Mouse (Mus musculus): ENCODE results near the gene Taf1d. TPM values are rescaled to one million over a fixed set of nuclear protein-coding genes. Genes with fewer than 3 reads are reported as not detected.
A peak's percentile ranks its signal among the peaks of the same experiment; 100 is the strongest.
"Not testable (repeated sequence)": the region's sequence is repeated elsewhere in the genome, so short reads cannot be mapped to it uniquely, and the experiment has no call there.

Taf1d gene
- total RNA-seq, 1 experiment, result 1,438 TPM

GRCm38 (mm10) chr9:15301399-15301798 is 4.6 kb upstream of the Taf1d start:
- TF ChIP-seq HCFC1 (IDR thresholded peaks at IDR 0.05; ENCODE audit: borderline replicate concordance, insufficient read depth, low read length), result no peak
- TF ChIP-seq CHD2 (IDR thresholded peaks at IDR 0.05; ENCODE audit: low read depth, low read length), result no peak
- TF ChIP-seq ZC3H11A (IDR thresholded peaks at IDR 0.05; ENCODE audit: borderline replicate concordance, low read depth, low read length), result no peak
- no peak for TF ChIP-seq MAFK (IDR thresholded peaks at IDR 0.05; ENCODE audit: insufficient read depth, low read depth, low read length)
- no peak for TF ChIP-seq ZNF384 (IDR thresholded peaks at IDR 0.05; ENCODE audit: low read depth, low read length)
- Histone ChIP-seq H3K27ac (ENCODE audit: insufficient read depth, low read depth, low read length, poor library complexity, severe bottlenecking) (no peak overlapping the region), H3K36me3 (ENCODE audit: control insufficient read depth, insufficient read depth, low read length, poor library complexity, severe bottlenecking) (no peaks in the 10 kb centered on the region), H3K4me3 (ENCODE audit: insufficient read depth in 1 of 2, low read depth in 1 of 2, low read length in 2 of 2, poor library complexity in 1 of 2, severe bottlenecking in 1 of 2) (no peak overlapping the region), H3K9ac (ENCODE audit: insufficient read depth, low read depth, low read length, poor library complexity, severe bottlenecking) (0 out of 2 replicates have a peak overlapping the region, but pooled peaks have one; percentile 4), H3K9me3 (ENCODE audit: control insufficient read depth, insufficient read depth, low read depth, low read length) (no peaks in the 10 kb centered on the region), H3K4me1 (ENCODE audit: control insufficient read depth in 2 of 2, insufficient read depth in 2 of 2, low read length in 2 of 2, poor library complexity in 1 of 2) (no peaks in the 10 kb centered on the region)
- no peak for DNase-seq (ENCODE audit: low read depth, low spot score)
- in situ Hi-C loops (cut with MboI; ENCODE audit: low sequenced_read_pairs in 2 of 2, unreplicated experiment in 2 of 2), result no loop called here

GRCm38 (mm10) chr9:15302006-15302405 is 4.0 kb upstream of the Taf1d start:
- H3K4me3 ChIP-seq (ENCODE audit: insufficient read depth in 1 of 2, low read depth in 1 of 2, low read length in 2 of 2, poor library complexity in 1 of 2, severe bottlenecking in 1 of 2); in situ Hi-C loops (cut with MboI; ENCODE audit: low sequenced_read_pairs in 2 of 2, unreplicated experiment in 2 of 2); H3K4me1 ChIP-seq (ENCODE audit: control insufficient read depth in 2 of 2, insufficient read depth in 2 of 2, low read length in 2 of 2, poor library complexity in 1 of 2); DNase-seq (ENCODE audit: low read depth, low spot score); H3K27ac ChIP-seq (ENCODE audit: insufficient read depth, low read depth, low read length, poor library complexity, severe bottlenecking); H3K36me3 ChIP-seq (ENCODE audit: control insufficient read depth, insufficient read depth, low read length, poor library complexity, severe bottlenecking); H3K9me3 ChIP-seq (ENCODE audit: control insufficient read depth, insufficient read depth, low read depth, low read length); H3K9ac ChIP-seq (ENCODE audit: insufficient read depth, low read depth, low read length, poor library complexity, severe bottlenecking): not testable (repeated sequence)

- TF ChIP-seq ZC3H11A (IDR thresholded peaks at IDR 0.05; ENCODE audit: borderline replicate concordance, low read depth, low read length) (no peak), HCFC1 (IDR thresholded peaks at IDR 0.05; ENCODE audit: borderline replicate concordance, insufficient read depth, low read length) (no peak), CHD2 (IDR thresholded peaks at IDR 0.05; ENCODE audit: low read depth, low read length) (no peak), ZNF384 (IDR thresholded peaks at IDR 0.05; ENCODE audit: low read depth, low read length) (no peak), MAFK (IDR thresholded peaks at IDR 0.05; ENCODE audit: insufficient read depth, low read depth, low read length) (no peak)
- in situ Hi-C loops (cut with MboI; ENCODE audit: low sequenced_read_pairs in 2 of 2, unreplicated experiment in 2 of 2), result no loop called here
- Histone ChIP-seq H3K4me3 (ENCODE audit: insufficient read depth in 1 of 2, low read depth in 1 of 2, low read length in 2 of 2, poor library complexity in 1 of 2, severe bottlenecking in 1 of 2) (no peak overlapping the region), H3K4me1 (ENCODE audit: control insufficient read depth in 2 of 2, insufficient read depth in 2 of 2, low read length in 2 of 2, poor library complexity in 1 of 2) (no peaks in the 10 kb centered on the region; a peak in 1 of 4 replicates), H3K9ac (ENCODE audit: insufficient read depth, low read depth, low read length, poor library complexity, severe bottlenecking) (no peak overlapping the region), H3K9me3 (ENCODE audit: control insufficient read depth, insufficient read depth, low read depth, low read length) (no peaks in the 10 kb centered on the region), H3K27ac (ENCODE audit: insufficient read depth, low read depth, low read length, poor library complexity, severe bottlenecking) (no peak overlapping the region), H3K36me3 (ENCODE audit: control insufficient read depth, insufficient read depth, low read length, poor library complexity, severe bottlenecking) (peaks cover 11% of the 10 kb centered on the region)
- DNase-seq (ENCODE audit: low read depth, low spot score), result no peak
Observed at GRCm38 (mm10) chr9:15302881-15303280, 3.1 kb upstream of the Taf1d start.

GRCm38 (mm10) chr9:15306398-15307119 is 545 bp downstream of the Taf1d start, which contains the start of gene 4931406C07Rik:
Gene 4931406C07Rik, minus strand, starts transcription at chr9:15306448.
- in situ Hi-C loops (cut with MboI; ENCODE audit: low sequenced_read_pairs in 2 of 2, unreplicated experiment in 2 of 2), result no loop called here
- no peaks in the 10 kb centered on the region for H3K9me3 ChIP-seq (ENCODE audit: control insufficient read depth, insufficient read depth, low read depth, low read length)
- no peaks in the 10 kb centered on the region; a peak in 1 of 4 replicates for H3K4me1 ChIP-seq (ENCODE audit: control insufficient read depth in 2 of 2, insufficient read depth in 2 of 2, low read length in 2 of 2, poor library complexity in 1 of 2)
- no peak for DNase-seq (ENCODE audit: low read depth, low spot score)
- TF ChIP-seq ZNF384 (IDR thresholded peaks at IDR 0.05; ENCODE audit: low read depth, low read length) (no peak), CHD2 (IDR thresholded peaks at IDR 0.05; ENCODE audit: low read depth, low read length) (no peak), HCFC1 (IDR thresholded peaks at IDR 0.05; ENCODE audit: borderline replicate concordance, insufficient read depth, low read length) (no peak), MAFK (IDR thresholded peaks at IDR 0.05; ENCODE audit: insufficient read depth, low read depth, low read length) (no peak), ZC3H11A (IDR thresholded peaks at IDR 0.05; ENCODE audit: borderline replicate concordance, low read depth, low read length) (no peak)
- H3K36me3 ChIP-seq (ENCODE audit: control insufficient read depth, insufficient read depth, low read length, poor library complexity, severe bottlenecking), result peaks cover 45% of the 10 kb centered on the region
- peak within 1 kb of the TSS; percentile 76 to 98 for H3K4me3 ChIP-seq (ENCODE audit: insufficient read depth in 1 of 2, low read depth in 1 of 2, low read length in 2 of 2, poor library complexity in 1 of 2, severe bottlenecking in 1 of 2)
- peak within 1 kb of the TSS; percentile 100 for H3K9ac ChIP-seq (ENCODE audit: insufficient read depth, low read depth, low read length, poor library complexity, severe bottlenecking)
- peak within 1 kb of the TSS; percentile 96 for H3K27ac ChIP-seq (ENCODE audit: insufficient read depth, low read depth, low read length, poor library complexity, severe bottlenecking)

Measured in ES-E14 (cell line).